ENCODE assay signal across 8 mouse cellular contexts in genomic region chr6:100109979-100110378, GRCm38 (mm10).
DNase-seq lines count a peak whose midpoint lies in the region.

No protein-coding gene starts in this region.

- peak; percentile 27 for DNase-seq in adrenal gland, postnatal 14 days
- DNase-seq in adrenal gland, adult 18-20 months (ENCODE audit: low spot score in 2 of 2) = no peak
- DNase-seq in A20 (ENCODE audit: low read depth, low spot score) = peak; percentile 37
- DNase-seq in heart, postnatal 36 days = peak; percentile 47 to 53
- DNase-seq in lung, postnatal 10 days = peak; percentile 86
- DNase-seq in c-Kit-positive CD71-positive TER-119-positive erythroid progenitor cells, embryonic 14.5 days (ENCODE audit: low spot score) = no peak
- no peak for DNase-seq in retina, embryonic 14.5 days (ENCODE audit: low spot score)
- no peak for DNase-seq in right cerebral cortex, postnatal 25 days

- intact Hi-C loops in heart, postnatal 36 days (cut with DNase I) = no loop called here

Comparison
In these comparisons a context has a peak if more than half of its experiments do, and no peak if none do; other contexts are left out.
1. DNase-seq: peak in adrenal gland, postnatal 14 days (single experiment), A20 (single experiment), heart, postnatal 36 days (2 of 2) and lung, postnatal 10 days (single experiment); none in adrenal gland, adult 18-20 months (0 of 2), c-Kit-positive CD71-positive TER-119-positive erythroid progenitor cells, embryonic 14.5 days (single experiment), retina, embryonic 14.5 days (single experiment) and right cerebral cortex, postnatal 25 days (single experiment).